Mouse (Mus musculus) bone marrow, adult 2 months (tissue): ENCODE measurements around the gene 2310061N02Rik.

ENCODE experiments used
- CTCF ChIP-seq: fragments of 200-500 bp; IDR thresholded peaks from 2 replicates; pipeline ENCODE4 v1.5.1; 2011; ENCODE audit warnings: low read length, control low read depth; ENCODE audit not compliant: control insufficient read depth, insufficient read depth
- POLR2A ChIP-seq: fragments of 200-500 bp; IDR thresholded peaks from 2 replicates; pipeline ENCODE4 v1.6.1; 2011; ENCODE audit warnings: low read depth, mild to moderate bottlenecking, control low read depth, low read length, borderline replicate concordance; ENCODE audit not compliant: control insufficient read depth

DNA sequence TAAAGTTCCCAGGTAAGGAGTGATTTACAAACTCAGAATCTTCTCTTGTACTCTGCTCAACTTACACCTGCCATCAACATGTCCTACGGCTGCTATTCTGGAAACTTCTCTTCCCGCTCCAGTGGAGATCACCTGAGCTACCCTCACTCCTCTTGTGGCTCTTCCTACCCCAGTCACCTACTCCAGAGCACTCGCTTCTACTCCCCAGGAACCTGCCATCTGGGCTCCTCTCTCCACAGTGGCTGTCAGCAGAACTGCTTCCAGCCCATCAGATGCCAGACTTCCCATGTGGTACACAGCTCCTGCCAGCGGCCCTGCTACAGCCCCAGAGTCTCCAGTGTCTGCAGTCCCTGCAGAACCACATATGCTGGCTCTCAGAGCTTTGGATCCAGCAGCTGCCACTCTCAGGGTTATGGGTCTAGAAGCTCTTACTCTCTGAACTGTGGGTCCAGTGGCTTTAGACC, 21.1 kb upstream of the 2310061N02Rik start, which contains the start of gene Krtap13-1:
- TF ChIP-seq CTCF (no peak), POLR2A (no peak)
